Mouse (Mus musculus) left cerebral cortex, adult 8-10 months (tissue): ENCODE results near the gene Ipo8. TPM values are rescaled to one million over a fixed set of nuclear protein-coding genes. Genes with fewer than 3 reads are reported as not detected.

ENCODE experiments used
- DNase-seq, 2 experiments: peaks; one replicate each; pipeline ENCODE4 v3.0.0; 2022; ENCODE audit warnings: low spot score in 2 of 2
- total RNA-seq, 4 experiments: library from RNA; stranded (reverse); gene quantifications; 2 replicates each; pipeline ENCODE4 v1.2.4; 2022

Gene Ipo8
- total RNA-seq, 4 experiments from 2014 or later: 40.8 to 46.9 (median 44.0) TPM

GRCm38 (mm10) chr6:148761475-148761874, 69.8 kb downstream of the Ipo8 start:
- DNase-seq: no peak

GRCm38 (mm10) chr6:148756535-148756934, 74.7 kb downstream of the Ipo8 start:
- no peak for DNase-seq

GRCm38 (mm10) chr6:148751400-148751799, 79.9 kb downstream of the Ipo8 start:
- DNase-seq: no peak

- no peak for DNase-seq
These were observed 81.1 kb downstream of the Ipo8 start for GRCm38 (mm10) chr6:148750183-148750582.

- DNase-seq: no peak
These were observed 90.6 kb downstream of the Ipo8 start for GRCm38 (mm10) chr6:148740521-148741226.

- DNase-seq: no peak
These were observed 94.9 kb downstream of the Ipo8 start for GRCm38 (mm10) chr6:148736390-148736789.

GRCm38 (mm10) chr6:148734012-148734411, 97.3 kb downstream of the Ipo8 start:
- DNase-seq: no peak

- no peak for DNase-seq
These were observed 98.3 kb downstream of the Ipo8 start for GRCm38 (mm10) chr6:148732920-148733319.

- no peak for DNase-seq
These were observed 102.7 kb downstream of the Ipo8 start for GRCm38 (mm10) chr6:148728571-148728970.

GRCm38 (mm10) chr6:148727871-148728524, 103.3 kb downstream of the Ipo8 start:
- no peak for DNase-seq

- no peak for DNase-seq
These were observed 106.8 kb downstream of the Ipo8 start for GRCm38 (mm10) chr6:148724453-148724852.

Other genes starting within 250 kb of the Ipo8 start
- 10 to 100 TPM in 1 of 4 experiments, 1 to 10 TPM in 3; 8.0 to 12.0 (median 9.2) TPM for gene Caprin2, start 64.8 kb upstream of the Ipo8 start, total RNA-seq
- 1 to 10 TPM; 2.3 to 4.3 (median 3.4) TPM for gene Sinhcaf, start 115.0 kb upstream of the Ipo8 start, total RNA-seq